Mouse (Mus musculus): Measurements from ENCODE around the gene Ghr.

GRCm38 (mm10) chr15:3331813-3332212 is 251.5 kb downstream of the Ghr start:
- TF ChIP-seq CTCF (IDR thresholded peaks at IDR 0.05; ENCODE audit: low read depth): no peak
- TF ChIP-seq EP300 (optimal IDR thresholded peaks at IDR 0.05): no peak
